Mouse (Mus musculus): ENCODE results near the gene Hmg20b. TPM values are rescaled to one million over a fixed set of nuclear protein-coding genes. Genes with fewer than 3 reads are reported as not detected.

Hmg20b gene
- total and polyA plus RNA-seq, 3 experiments = 7.9 to 39.6 (median 18.7) TPM

GRCm38 (mm10) chr10:81323141-81323775, 27.0 kb downstream of the Hmg20b start:
- Histone ChIP-seq H3K9me3 (replicated peaks; ENCODE audit: low read length) (no peaks in the 10 kb centered on the region), H3K79me2 (replicated peaks; ENCODE audit: control insufficient read depth, extremely low read depth, insufficient read depth, poor library complexity, severe bottlenecking) (peaks cover 15% of the 10 kb centered on the region), H3K4me2 (ENCODE audit: insufficient read depth, low read depth, poor library complexity, severe bottlenecking) (no peak overlapping the region), H3K27ac (ENCODE audit: insufficient read depth, low read depth) (no peak overlapping the region), H3K4me1 (ENCODE audit: control insufficient read depth in 1 of 2, insufficient read depth in 2 of 2) (peaks cover 12 to 32% of the 10 kb centered on the region in 2 experiments; a peak in 3 of 4 replicates), H3K9ac (ENCODE audit: insufficient read depth, low read depth) (no peak overlapping the region), H3K27me3 (replicated peaks) (no peaks in the 10 kb centered on the region), H3K4me3 (replicated peaks in 1 of 3; ENCODE audit: low read depth in 2 of 3, low read length in 2 of 3, poor library complexity in 1 of 3) (no peak overlapping the region), H3K36me3 (replicated peaks in 1 of 2; ENCODE audit: control insufficient read depth in 1 of 2, insufficient read depth in 1 of 2, low read length in 1 of 2) (peaks cover 58 to 72% of the 10 kb centered on the region in 2 experiments)
- dilution Hi-C loops (cut with MboI; ENCODE audit: extremely low pct_ligation_motif_present, extremely low pct_unique_long_range_greater_than_20kb, low sequenced_read_pairs) = no loop called here
- TF ChIP-seq ETS1 (conservative IDR thresholded peaks at IDR 0.05; ENCODE audit: low read depth, low read length) = no peak
- TF ChIP-seq JUND (conservative IDR thresholded peaks at IDR 0.05; ENCODE audit: low read depth, low read length) = no peak
- no peak for TF ChIP-seq CHD1 (IDR thresholded peaks at IDR 0.05; ENCODE audit: low read depth, low read length)
- no peak for TF ChIP-seq RCOR1 (conservative IDR thresholded peaks at IDR 0.05; ENCODE audit: low read depth, low read length)
- TF ChIP-seq E2F4 (IDR thresholded peaks at IDR 0.05; ENCODE audit: insufficient replicate concordance, low read depth, low read length) = no peak
- no peak for TF ChIP-seq USF2 (conservative IDR thresholded peaks at IDR 0.05; ENCODE audit: low read depth, low read length)
- TF ChIP-seq GABPA (IDR thresholded peaks at IDR 0.05; ENCODE audit: insufficient replicate concordance, low read depth, low read length) = no peak
- TF ChIP-seq IRF4 (IDR thresholded peaks at IDR 0.05; ENCODE audit: low read depth, low read length) = no peak
- no peak for TF ChIP-seq ZNF384 (IDR thresholded peaks at IDR 0.05; ENCODE audit: low read depth, low read length)
- no peak for TF ChIP-seq PAX5 (IDR thresholded peaks at IDR 0.05; ENCODE audit: low read length)
- TF ChIP-seq ZC3H11A (IDR thresholded peaks at IDR 0.05; ENCODE audit: low read depth, low read length) = no peak
- TF ChIP-seq EP300 (IDR thresholded peaks at IDR 0.05; ENCODE audit: low read length) = no peak
- TF ChIP-seq KAT2A (IDR thresholded peaks at IDR 0.05; ENCODE audit: insufficient replicate concordance, low read length) = no peak
- DNase-seq (ENCODE audit: extremely low read depth) = no peak
- in situ Hi-C loops (cut with MboI; ENCODE audit: low pct_ligation_motif_present, low pct_unique_long_range_greater_than_20kb, low sequenced_read_pairs) = no loop called here

DNA sequence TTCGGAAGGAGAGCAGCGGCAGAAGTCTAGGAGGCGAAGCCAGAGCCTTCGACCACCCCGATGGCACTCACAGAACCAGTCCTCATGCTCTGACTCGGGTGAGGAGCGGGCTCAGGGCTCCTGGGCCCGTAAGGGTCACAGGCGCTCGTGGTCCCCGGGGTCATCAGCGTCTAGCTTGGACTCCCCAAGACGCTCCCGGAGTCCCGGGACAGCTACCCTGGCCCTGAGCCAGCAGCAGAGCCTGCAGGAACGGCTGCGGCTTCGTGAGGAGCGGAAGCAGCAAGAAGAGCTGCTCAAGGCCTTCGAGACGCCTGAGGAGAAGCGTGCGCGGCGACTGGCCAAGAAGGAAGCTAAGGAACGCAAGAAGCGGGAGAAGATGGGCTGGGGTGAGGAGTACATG, 27.8 kb downstream of the Hmg20b start:
- dilution Hi-C loops (cut with MboI; ENCODE audit: extremely low pct_ligation_motif_present, extremely low pct_unique_long_range_greater_than_20kb, low sequenced_read_pairs) = no loop called here
- Histone ChIP-seq H3K4me1 (ENCODE audit: control insufficient read depth in 1 of 2, insufficient read depth in 2 of 2) (peaks cover 12 to 32% of the 10 kb centered on the region in 2 experiments; a peak in 3 of 4 replicates), H3K9me3 (replicated peaks; ENCODE audit: low read length) (no peaks in the 10 kb centered on the region), H3K27me3 (replicated peaks) (no peaks in the 10 kb centered on the region), H3K4me3 (replicated peaks in 1 of 3; ENCODE audit: low read depth in 2 of 3, low read length in 2 of 3, poor library complexity in 1 of 3) (no peak overlapping the region), H3K9ac (ENCODE audit: insufficient read depth, low read depth) (no peak overlapping the region), H3K4me2 (ENCODE audit: insufficient read depth, low read depth, poor library complexity, severe bottlenecking) (0 out of 2 replicates have a peak overlapping the region, but pooled peaks have one; percentile 78), H3K79me2 (replicated peaks; ENCODE audit: control insufficient read depth, extremely low read depth, insufficient read depth, poor library complexity, severe bottlenecking) (peaks cover 15% of the 10 kb centered on the region), H3K36me3 (replicated peaks in 1 of 2; ENCODE audit: control insufficient read depth in 1 of 2, insufficient read depth in 1 of 2, low read length in 1 of 2) (peaks cover 65 to 73% of the 10 kb centered on the region in 2 experiments), H3K27ac (ENCODE audit: insufficient read depth, low read depth) (no peak overlapping the region)
- TF ChIP-seq TBP (conservative IDR thresholded peaks at IDR 0.05; ENCODE audit: low read depth, low read length) = no peak
- in situ Hi-C loops (cut with MboI; ENCODE audit: low pct_ligation_motif_present, low pct_unique_long_range_greater_than_20kb, low sequenced_read_pairs) = no loop called here
- no peak for DNase-seq (ENCODE audit: extremely low read depth)
